Mouse (Mus musculus) stomach, postnatal 0 days (tissue): ENCODE measurements at regions not wholly inside any gene's neighbourhood (a gene's known extent, or its start where the extent isn't known, plus 50 kb on each side); places are given as distances from the start of the nearest gene placed in this dataset.

Source experiments
- CTCF ChIP-seq: IDR thresholded peaks from 2 replicates; pipeline ENCODE4 v1.5.1; 2016; ENCODE audit warnings: antibody characterized with exemption, low read depth, mild to moderate bottlenecking, moderate library complexity
- EP300 ChIP-seq: optimal IDR thresholded peaks from 2 replicates; pipeline ENCODE3; 2016; ENCODE audit warnings: antibody characterized with exemption

GRCm38 (mm10) chr5:119265149-119265890 is 405.1 kb upstream of the Tbx3 start:
- TF ChIP-seq CTCF (no peak), EP300 (no peak)
